Mouse (Mus musculus): ENCODE results near the gene 6430531B16Rik.

DNA sequence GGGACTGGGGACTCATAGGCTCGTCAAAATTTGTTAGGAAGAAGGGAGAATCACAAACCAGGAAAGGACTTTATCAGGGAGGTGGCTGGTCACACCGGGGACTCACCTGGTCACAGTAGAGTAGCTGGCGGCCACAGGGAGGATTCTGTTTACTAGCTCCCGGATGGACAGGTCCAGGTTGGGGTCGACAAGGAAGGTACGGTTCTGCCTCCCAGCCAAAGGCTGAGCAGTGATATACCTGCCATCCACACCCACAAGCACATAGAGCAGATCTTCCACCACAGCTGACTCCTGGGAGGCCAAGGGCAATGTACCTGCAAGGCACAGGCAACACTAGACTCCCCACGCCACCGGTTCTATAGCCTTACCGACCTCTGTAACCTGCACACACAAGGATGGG, 29.2 kb upstream of the 6430531B16Rik start:
- TF ChIP-seq CTCF (IDR thresholded peaks at IDR 0.05; ENCODE audit: low read depth): no peak
- TF ChIP-seq EP300 (IDR thresholded peaks at IDR 0.05; ENCODE audit: low read depth): no peak

All from liver, embryonic 14.5 days (tissue).